Mouse (Mus musculus) frontal cortex, postnatal 10 days (tissue): ENCODE results near the gene Phlpp2.
A peak's percentile ranks its signal among the peaks of the same experiment; 100 is the strongest.

Source experiments
- DNase-seq, 2 experiments: peaks; one replicate each; pipeline ENCODE4 v3.0.0; 2022; ENCODE audit warnings: low spot score in 2 of 2, mixed read lengths in 1 of 2

Phlpp2 gene

GRCm38 (mm10) chr8:109902379-109902778 lies 34.0 kb downstream of the Phlpp2 start:
- no peak for DNase-seq

GRCm38 (mm10) chr8:109903909-109904469 lies 35.6 kb downstream of the Phlpp2 start:
- DNase-seq, result no peak

- no peak for DNase-seq
Measured at GRCm38 (mm10) chr8:109904928-109905668, 36.8 kb downstream of the Phlpp2 start.

- DNase-seq, result no peak
Measured at GRCm38 (mm10) chr8:109906907-109907306, 38.6 kb downstream of the Phlpp2 start.

- no peak for DNase-seq
Measured at GRCm38 (mm10) chr8:109907376-109907775, 39.0 kb downstream of the Phlpp2 start.

- peak in 1 of 2 experiments; percentile 19 for DNase-seq
Measured at GRCm38 (mm10) chr8:109917277-109917676, 48.9 kb downstream of the Phlpp2 start.

- DNase-seq, result no peak
Measured at GRCm38 (mm10) chr8:109920406-109921390, 52.4 kb downstream of the Phlpp2 start.

GRCm38 (mm10) chr8:109941606-109942360 lies 73.4 kb downstream of the Phlpp2 start:
- DNase-seq, result no peak

- DNase-seq, result no peak
Measured at GRCm38 (mm10) chr8:109945153-109945632, 76.9 kb downstream of the Phlpp2 start.

GRCm38 (mm10) chr8:109945694-109946093 lies 77.4 kb downstream of the Phlpp2 start:
- no peak for DNase-seq

GRCm38 (mm10) chr8:109946272-109946671 lies 77.9 kb downstream of the Phlpp2 start:
- no peak for DNase-seq

GRCm38 (mm10) chr8:109947447-109948284 lies 79.3 kb downstream of the Phlpp2 start:
- DNase-seq, result peak in 1 of 2 experiments; percentile 54

- no peak for DNase-seq
Measured at GRCm38 (mm10) chr8:109948285-109948564, 79.9 kb downstream of the Phlpp2 start.

GRCm38 (mm10) chr8:109952171-109952570 lies 83.8 kb downstream of the Phlpp2 start:
- DNase-seq, result no peak

GRCm38 (mm10) chr8:109954486-109954948 lies 86.2 kb downstream of the Phlpp2 start:
- DNase-seq, result no peak

GRCm38 (mm10) chr8:109957167-109958028 lies 89.1 kb downstream of the Phlpp2 start:
- no peak for DNase-seq

GRCm38 (mm10) chr8:109958036-109958655 lies 89.8 kb downstream of the Phlpp2 start:
- DNase-seq, result no peak

- no peak for DNase-seq
Measured at GRCm38 (mm10) chr8:109959112-109959511, 90.8 kb downstream of the Phlpp2 start.
